Mouse (Mus musculus) heart, postnatal 0 days (tissue): Measurements from ENCODE around the gene B3galt1.
A peak's percentile ranks its signal among the peaks of the same experiment; 100 is the strongest.

Experiments used
- CTCF ChIP-seq: IDR thresholded peaks from 2 replicates; pipeline ENCODE4 v1.5.1; 2016; ENCODE audit warnings: antibody characterized with exemption, control low read depth, low read depth
- EP300 ChIP-seq: IDR thresholded peaks from 2 replicates; pipeline ENCODE4 v1.6.1; 2016; ENCODE audit warnings: antibody characterized with exemption, low read depth

DNA sequence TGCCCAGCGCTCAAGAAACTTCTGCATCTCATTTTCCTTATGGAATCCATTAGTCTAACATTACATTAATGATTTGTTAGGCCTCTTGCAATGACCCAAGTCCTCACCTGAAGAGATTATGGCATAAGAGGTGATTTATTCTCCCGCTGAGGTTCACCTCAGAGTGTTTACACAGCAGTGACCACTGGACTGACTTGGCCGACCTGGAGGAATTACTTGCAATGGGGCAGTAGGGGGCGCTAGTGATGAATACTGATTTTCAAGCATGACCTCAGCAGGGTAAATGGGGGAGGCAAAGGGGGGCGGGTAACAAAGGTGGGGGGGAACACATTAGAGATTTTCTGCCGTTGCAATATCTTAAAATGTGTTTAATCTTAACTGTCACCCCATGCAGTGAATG lies 559.1 kb downstream of the B3galt1 start:
- 0 out of 2 replicates have a peak, but pooled peaks have one; percentile 15 for TF ChIP-seq CTCF
- TF ChIP-seq EP300 = no peak
